Mouse (Mus musculus) hindbrain, embryonic 14.5 days (tissue): ENCODE measurements at regions not wholly inside any gene's neighbourhood (a gene's known extent, or its start where the extent isn't known, plus 50 kb on each side); places are given as distances from the start of the nearest gene placed in this dataset.

ENCODE experiments used
- ATAC-seq: fragments of 200-750 bp; cut with Nextera tagmentation; 2 replicates; pipeline ENCODE4 v1.8.0; 2017; ENCODE audit warnings: moderate number of reproducible peaks, mild to moderate bottlenecking, moderate TSS enrichment, moderate library complexity; ENCODE audit not compliant: low FRiP score
- DNase-seq: peaks from one replicate; pipeline ENCODE4 v3.0.0-alpha.2; 2015; ENCODE audit warnings: low spot score
- H3K27ac ChIP-seq: fragments of 300-500 bp; sonication (generic); 2 replicates; pipeline ENCODE4 v1.5.1; 2014; ENCODE audit warnings: mild to moderate bottlenecking, moderate library complexity
- H3K27me3 ChIP-seq: fragments of 300-500 bp; sonication (generic); 2 replicates; pipeline ENCODE4 v1.6.1; 2014; ENCODE audit warnings: mild to moderate bottlenecking, low read length, mixed read lengths; ENCODE audit not compliant: control insufficient read depth, insufficient read depth
- H3K36me3 ChIP-seq: fragments of 300-500 bp; sonication (generic); replicated peaks from 2 replicates; pipeline ENCODE4 v1.6.1; 2014; ENCODE audit not compliant: control insufficient read depth, insufficient read depth
- H3K4me1 ChIP-seq: fragments of 300-500 bp; sonication (generic); replicated peaks from 2 replicates; pipeline ENCODE4 v1.6.1; 2014; ENCODE audit warnings: antibody characterized with exemption, low read length, mixed read lengths; ENCODE audit not compliant: control insufficient read depth, insufficient read depth
- H3K4me2 ChIP-seq: fragments of 300-500 bp; sonication (generic); replicated peaks from 2 replicates; pipeline ENCODE4 v1.6.1; 2014; ENCODE audit warnings: mild to moderate bottlenecking, moderate library complexity
- H3K4me3 ChIP-seq: fragments of 300-500 bp; sonication (generic); replicated peaks from 2 replicates; pipeline ENCODE4 v1.5.1; 2014; ENCODE audit warnings: mild to moderate bottlenecking, low read length
- H3K9ac ChIP-seq: fragments of 300-500 bp; sonication (generic); 2 replicates; pipeline ENCODE4 v1.6.1; 2014
- H3K9me3 ChIP-seq: fragments of 300-500 bp; sonication (generic); 2 replicates; pipeline ENCODE4 v1.6.1; 2016; ENCODE audit warnings: low read length; ENCODE audit not compliant: control insufficient read depth
- WGBS: fragments of 180-500 bp; shearing (Covaris S2); extraction: QIAGEN DNeasy Blood & Tissue Kit; methylation state at CpG from one replicate; pipeline ENCODE4 v1.1.7; 2014; 5-methylcytosine and 5-hydroxymethylcytosine counted together

DNA sequence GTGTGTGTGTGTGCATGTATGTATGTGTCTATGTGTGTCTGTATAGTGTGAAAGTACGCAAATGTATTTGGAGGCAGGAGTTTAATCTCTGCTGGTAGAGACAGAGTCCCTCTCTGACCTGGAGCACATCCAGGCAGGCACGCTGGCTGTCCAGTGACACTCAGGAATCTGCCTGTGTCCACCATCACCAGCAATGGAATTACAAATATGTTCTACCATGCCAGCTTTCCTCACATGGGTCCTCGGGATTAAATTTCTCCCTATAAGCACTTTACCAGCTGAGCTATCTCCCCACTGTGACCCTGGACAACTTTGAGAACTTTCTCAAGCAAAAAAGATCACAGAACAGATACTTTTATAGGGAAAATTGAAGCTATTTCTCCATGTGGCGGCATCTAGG is 355.3 kb downstream of the Adgrl2 start:
- WGBS, result 75% methylated on average over 4 of the region's 4 CpGs
- Histone ChIP-seq H3K36me3 (no peaks in the 10 kb centered on the region), H3K4me2 (no peak overlapping the region), H3K4me1 (peaks cover 4% of the 10 kb centered on the region; the same call in 1 of the 2 replicates), H3K9ac (no peak overlapping the region), H3K27ac (no peak overlapping the region), H3K9me3 (no peaks in the 10 kb centered on the region), H3K4me3 (no peak overlapping the region), H3K27me3 (no peaks in the 10 kb centered on the region)
- no peak for DNase-seq
- ATAC-seq, result no peak

DNA sequence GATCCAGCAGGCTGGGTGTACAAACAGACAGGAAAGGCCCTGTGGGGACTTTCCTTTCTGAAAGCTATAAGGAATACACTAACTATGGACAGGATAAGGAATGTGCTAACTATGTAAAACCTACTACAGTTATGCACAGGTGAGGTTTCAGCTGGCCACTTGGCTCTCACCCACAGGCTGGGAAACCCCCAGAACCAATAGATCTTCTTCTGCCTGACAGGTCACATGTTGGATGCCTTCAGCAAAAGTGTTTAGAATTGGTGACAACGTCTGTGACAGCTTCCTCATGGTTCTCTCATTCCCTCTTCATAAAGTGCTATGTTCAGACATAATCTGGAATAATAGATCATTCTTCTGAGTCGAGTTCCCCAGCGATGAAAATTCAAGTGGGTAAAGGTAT is 356.0 kb downstream of the Adgrl2 start:
- Histone ChIP-seq H3K9ac (no peak overlapping the region), H3K36me3 (no peaks in the 10 kb centered on the region), H3K9me3 (no peaks in the 10 kb centered on the region), H3K4me1 (peaks cover 4% of the 10 kb centered on the region; the same call in 1 of the 2 replicates), H3K4me2 (no peak overlapping the region), H3K4me3 (no peak overlapping the region), H3K27ac (no peak overlapping the region), H3K27me3 (no peaks in the 10 kb centered on the region)
- DNase-seq (no peak), ATAC-seq (no peak)
- 56% methylated on average over 3 of the region's 3 CpGs for WGBS

DNA sequence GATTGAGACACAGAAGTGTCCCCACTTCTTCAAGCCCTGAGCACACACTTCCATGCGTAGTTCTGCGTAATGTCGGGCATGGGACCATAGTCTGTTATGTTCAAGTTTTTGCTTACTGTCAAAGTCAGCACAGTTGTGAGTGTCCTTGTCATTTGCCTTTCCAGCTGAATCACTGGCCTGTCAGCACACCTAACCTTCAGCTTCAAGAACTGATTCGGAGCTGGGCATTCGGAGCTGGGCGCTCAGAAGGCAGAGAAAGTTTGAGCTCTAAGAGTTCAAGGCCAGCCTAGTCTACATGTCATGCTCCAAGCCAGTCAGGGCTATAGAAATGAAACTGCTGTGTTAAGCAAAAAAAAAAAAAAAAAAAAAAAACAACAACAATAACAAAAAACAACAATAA is 357.1 kb downstream of the Adgrl2 start:
- H3K27ac ChIP-seq, result no peak overlapping the region
- peaks cover 4% of the 10 kb centered on the region; the same call in 1 of the 2 replicates for H3K4me1 ChIP-seq
- WGBS, result 98% methylated on average over 6 of the region's 6 CpGs
- H3K36me3 ChIP-seq, result no peaks in the 10 kb centered on the region
- H3K9me3 ChIP-seq, result no peaks in the 10 kb centered on the region
- DNase-seq, result no peak
- no peak overlapping the region for H3K4me3 ChIP-seq
- no peak overlapping the region for H3K4me2 ChIP-seq
- no peaks in the 10 kb centered on the region for H3K27me3 ChIP-seq
- H3K9ac ChIP-seq, result no peak overlapping the region
- ATAC-seq, result no peak

DNA sequence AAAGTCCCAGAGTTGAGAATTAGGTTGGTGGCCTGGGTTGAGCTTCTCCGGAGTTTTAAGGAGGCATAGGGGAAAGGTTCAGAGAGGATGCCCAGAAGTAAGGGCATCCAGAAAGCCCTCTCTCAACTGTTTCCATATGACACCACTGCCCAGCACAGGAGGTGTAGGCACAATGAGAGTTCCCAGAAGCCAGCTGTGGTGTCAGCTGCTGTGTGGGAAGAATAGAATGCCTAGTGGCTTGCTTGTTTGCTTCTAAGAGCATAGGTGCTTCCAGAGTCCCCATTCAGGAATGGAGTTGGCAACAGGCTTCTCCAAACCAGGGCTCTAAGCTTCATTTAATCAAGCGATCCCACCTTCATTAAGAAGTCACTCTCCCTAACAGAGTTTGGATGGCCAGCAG is 357.9 kb downstream of the Adgrl2 start:
- Histone ChIP-seq H3K9me3 (no peaks in the 10 kb centered on the region), H3K36me3 (no peaks in the 10 kb centered on the region), H3K27ac (no peak overlapping the region), H3K9ac (no peak overlapping the region), H3K4me3 (no peak overlapping the region), H3K27me3 (no peaks in the 10 kb centered on the region), H3K4me1 (peaks cover 4% of the 10 kb centered on the region; the same call in 1 of the 2 replicates), H3K4me2 (no peak overlapping the region)
- WGBS, result 91% methylated on average over 2 of the region's 2 CpGs
- ATAC-seq (no peak), DNase-seq (no peak)

DNA sequence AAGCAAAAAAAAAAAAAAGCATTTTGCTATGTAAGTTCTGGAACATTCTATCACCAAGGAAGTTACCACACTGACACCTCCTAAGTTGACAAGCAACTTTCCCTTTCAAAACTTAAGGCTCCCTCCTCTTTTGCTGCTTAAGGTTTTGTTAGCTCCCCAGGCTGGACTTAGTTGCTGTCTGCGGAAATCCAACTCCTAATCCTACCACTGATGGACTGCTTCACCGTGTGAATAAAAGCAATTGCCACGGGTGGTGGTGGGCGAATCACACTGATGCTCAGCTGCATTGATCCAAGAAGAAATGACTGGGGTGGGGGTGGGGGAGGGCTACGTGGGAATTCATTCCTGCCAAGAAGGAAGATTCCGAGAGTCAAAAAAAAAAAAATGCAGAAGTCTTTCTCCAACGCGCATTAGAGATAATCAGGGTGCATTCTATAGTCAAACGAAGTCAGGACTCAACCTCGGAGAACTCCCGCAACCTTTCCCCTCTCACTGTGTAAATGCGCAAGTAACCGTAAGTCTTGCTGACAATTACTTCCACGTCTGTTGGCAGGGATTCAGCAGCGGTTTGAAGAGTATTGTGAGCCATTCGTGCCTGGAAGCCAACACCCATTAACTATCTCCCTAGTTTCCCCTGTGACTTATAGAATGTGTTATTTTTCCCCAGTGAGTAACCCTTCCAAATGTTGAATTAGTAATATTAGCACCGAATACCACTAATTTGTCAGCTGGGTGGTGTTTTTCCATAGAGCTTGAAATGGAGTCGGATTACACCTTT is 358.8 kb downstream of the Adgrl2 start:
- peak overlapping the region; percentile 17; the same call in 1 of the 2 replicates for H3K4me2 ChIP-seq
- H3K4me3 ChIP-seq, result no peak overlapping the region
- H3K36me3 ChIP-seq, result no peaks in the 10 kb centered on the region
- peaks cover 4% of the 10 kb centered on the region; the same call in 1 of the 2 replicates for H3K4me1 ChIP-seq
- no peaks in the 10 kb centered on the region for H3K9me3 ChIP-seq
- H3K27ac ChIP-seq, result no peak overlapping the region
- ATAC-seq (no peak), DNase-seq (no peak)
- no peak overlapping the region for H3K9ac ChIP-seq
- WGBS, result 52% methylated on average over 18 of the region's 18 CpGs
- H3K27me3 ChIP-seq, result no peaks in the 10 kb centered on the region

DNA sequence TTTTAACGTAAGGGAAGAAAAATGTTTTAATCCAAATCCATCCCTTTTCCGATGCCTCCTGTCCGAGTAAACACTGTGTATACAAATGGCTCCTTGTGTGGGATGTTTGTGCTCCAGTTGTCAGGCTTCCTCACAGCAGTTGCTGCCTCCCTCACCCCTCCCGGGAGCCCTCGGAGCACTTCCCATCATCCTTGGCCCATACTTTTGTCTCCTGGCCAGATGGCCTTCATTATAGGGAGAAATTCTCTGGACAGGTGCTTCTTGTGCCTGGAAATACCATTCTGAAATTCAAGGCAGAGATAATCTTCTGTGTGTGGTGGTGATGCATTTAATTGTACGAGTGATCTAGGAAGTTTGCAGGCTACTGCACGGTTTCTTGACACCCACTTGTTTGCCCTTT is 359.5 kb downstream of the Adgrl2 start:
- Histone ChIP-seq H3K9ac (no peak overlapping the region), H3K4me3 (no peak overlapping the region), H3K4me1 (peaks cover 4% of the 10 kb centered on the region; the same call in 1 of the 2 replicates), H3K36me3 (no peaks in the 10 kb centered on the region), H3K27me3 (no peaks in the 10 kb centered on the region), H3K4me2 (no peak overlapping the region), H3K27ac (no peak overlapping the region), H3K9me3 (no peaks in the 10 kb centered on the region)
- ATAC-seq (no peak), DNase-seq (no peak)
- 82% methylated on average over 7 of the region's 7 CpGs for WGBS

DNA sequence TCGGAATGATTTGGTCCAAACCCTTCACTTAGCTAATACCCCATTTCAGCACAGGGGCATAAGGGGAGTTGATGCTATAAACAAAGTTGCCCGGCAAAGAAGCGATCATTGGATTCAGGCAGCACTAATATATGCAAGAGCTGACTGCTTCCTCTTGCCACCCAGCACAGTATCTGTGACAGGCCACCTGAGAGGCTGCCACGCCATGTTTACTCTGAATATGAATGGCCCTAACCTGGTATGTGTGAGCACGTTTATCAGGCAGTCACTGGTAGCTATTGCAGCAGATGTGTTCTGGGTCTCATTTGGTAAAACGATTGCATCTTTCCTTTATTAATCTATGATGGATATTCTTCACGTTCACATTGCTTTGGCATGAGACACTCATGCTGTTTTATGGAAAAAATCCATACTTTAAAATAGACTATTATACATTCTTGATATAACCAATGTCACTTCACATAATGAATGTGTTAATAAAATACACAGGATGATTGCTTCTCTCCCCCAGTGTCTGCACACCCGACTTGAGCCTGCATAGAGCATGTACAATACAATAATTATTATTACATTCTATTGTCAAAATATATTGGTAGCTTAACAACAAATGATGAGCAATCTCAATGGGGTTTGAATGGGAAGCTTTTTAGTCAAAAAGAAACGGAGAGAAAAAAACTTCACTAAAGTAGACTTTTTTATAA is 375.2 kb downstream of the Adgrl2 start:
- 62% methylated on average over 9 of the region's 9 CpGs for WGBS

DNA sequence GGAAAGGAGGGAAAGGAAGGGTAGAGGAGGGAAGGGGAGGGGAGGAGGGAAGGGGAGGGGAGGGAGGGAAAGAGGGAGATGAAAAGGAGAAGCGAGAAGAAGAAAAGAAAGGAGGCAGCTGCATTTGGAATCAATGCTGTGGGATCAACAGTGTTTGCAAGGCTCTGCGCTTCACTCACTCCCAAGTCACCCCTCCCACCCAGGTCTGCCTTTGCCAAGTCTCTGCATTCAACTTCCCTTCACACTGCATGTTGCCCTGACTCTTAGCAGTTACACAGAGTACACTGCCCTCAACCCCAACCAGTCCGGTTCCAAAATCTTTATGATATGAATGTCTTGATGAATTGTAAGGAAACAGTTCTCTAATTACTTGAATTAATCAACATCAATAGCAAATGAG is 376.9 kb downstream of the Adgrl2 start:
- Histone ChIP-seq H3K36me3 (no peaks in the 10 kb centered on the region), H3K4me1 (no peaks in the 10 kb centered on the region), H3K27ac (no peak overlapping the region), H3K9me3 (peaks cover 4% of the 10 kb centered on the region; the same call in 1 of the 2 replicates), H3K4me3 (no peak overlapping the region), H3K27me3 (no peaks in the 10 kb centered on the region), H3K9ac (no peak overlapping the region), H3K4me2 (no peak overlapping the region)
- ATAC-seq (no peak), DNase-seq (no peak)
- 61% methylated on average over 3 of the region's 3 CpGs for WGBS

More for the DNA sequence above, 375.2 kb downstream of the Adgrl2 start:
- ATAC-seq (peak; percentile 53; the same call in 1 of the 2 replicates), DNase-seq (no peak)
- no peak overlapping the region for H3K4me2 ChIP-seq
- no peak overlapping the region for H3K9ac ChIP-seq
- H3K36me3 ChIP-seq, result no peaks in the 10 kb centered on the region
- no peaks in the 10 kb centered on the region for H3K4me1 ChIP-seq
- peaks cover 4% of the 10 kb centered on the region; the same call in 1 of the 2 replicates for H3K9me3 ChIP-seq
- H3K4me3 ChIP-seq, result no peak overlapping the region
- H3K27me3 ChIP-seq, result no peaks in the 10 kb centered on the region
- no peak overlapping the region for H3K27ac ChIP-seq

DNA sequence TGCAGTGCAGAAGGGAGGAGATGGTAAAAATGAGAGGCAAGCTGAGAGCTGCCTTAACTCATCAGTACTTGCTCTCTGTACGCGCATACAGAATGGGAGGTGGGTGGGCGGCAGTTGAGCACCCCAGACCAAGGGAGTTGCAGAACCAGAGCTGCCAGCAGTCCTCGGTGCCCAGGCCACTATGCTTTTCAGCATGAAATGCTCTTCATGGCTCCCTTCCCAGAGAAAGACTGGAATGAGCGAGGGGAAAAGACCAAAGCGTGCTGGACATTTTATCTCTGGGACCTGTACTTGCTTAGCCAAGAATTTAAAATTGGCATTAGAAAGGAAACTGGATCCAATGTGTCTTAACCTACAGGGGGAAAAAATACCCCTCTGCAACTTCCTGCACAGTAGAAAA is 387.1 kb downstream of the Adgrl2 start:
- H3K4me3 ChIP-seq, result no peak overlapping the region
- no peak overlapping the region for H3K9ac ChIP-seq
- H3K4me2 ChIP-seq, result no peak overlapping the region
- no peak for DNase-seq
- H3K4me1 ChIP-seq, result no peaks in the 10 kb centered on the region
- H3K27me3 ChIP-seq, result no peaks in the 10 kb centered on the region
- no peak overlapping the region for H3K27ac ChIP-seq
- WGBS, result 90% methylated on average over 6 of the region's 6 CpGs
- no peak for ATAC-seq
- no peaks in the 10 kb centered on the region for H3K36me3 ChIP-seq
- no peaks in the 10 kb centered on the region for H3K9me3 ChIP-seq
